Mouse (Mus musculus) erythroblast, embryonic 14.5 days (primary cell): Measurements from ENCODE around the gene Nepn.

ENCODE experiments used
- GATA1 ChIP-seq: IDR thresholded peaks from 2 replicates; pipeline ENCODE4 v1.6.1; 2012; ENCODE audit warnings: low read length, inconsistent platforms, mixed read lengths
- TAL1 ChIP-seq: IDR thresholded peaks from 3 replicates; pipeline ENCODE4 v1.6.1; 2012; ENCODE audit warnings: low read length, inconsistent platforms, mixed read lengths

- no peak for TF ChIP-seq GATA1
- no peak for TF ChIP-seq TAL1
Measured at GRCm38 (mm10) chr10:52396647-52397046, 7.9 kb downstream of the Nepn start.
